Comparison of ENCODE assay signal across 52 mouse cellular contexts in the genomic region with DNA sequence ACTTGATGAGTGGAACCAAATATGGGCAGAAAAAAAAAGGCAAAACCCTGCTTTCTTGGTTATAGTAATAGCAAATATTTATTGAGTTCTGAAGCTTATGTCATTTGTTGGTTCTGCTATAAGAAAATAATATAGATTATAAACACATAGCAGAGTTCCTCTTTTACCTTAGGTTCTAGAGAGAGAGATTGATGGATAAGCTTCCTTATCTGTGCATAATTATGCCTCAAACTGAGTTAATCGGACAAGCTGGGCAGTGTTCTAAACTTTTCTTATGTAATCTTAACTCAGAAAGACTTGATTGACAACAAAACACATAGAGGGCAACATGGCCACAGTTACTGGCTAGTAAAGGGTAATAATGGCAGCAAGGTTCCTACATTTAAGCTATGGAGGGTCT. TPM values are rescaled to one million over a fixed set of nuclear protein-coding genes. Genes with fewer than 3 reads are reported as not detected.
"Had no signal": no experiment of that assay in that cellular context is flagged by ENCODE, and none has a peak within 500 bp of the region (broad histone marks: within the 10 kb centered on the region; RNA-seq: fewer than 3 reads in every experiment).

No protein-coding gene starts in this region.

- H3K9me3 ChIP-seq: heart, embryonic 10.5 days; heart, embryonic 12.5 days; heart, embryonic 13.5 days; heart, embryonic 15.5 days; hindbrain, embryonic 10.5 days; hindbrain, embryonic 12.5 days; hindbrain, embryonic 13.5 days; hindbrain, embryonic 15.5 days; intestine, embryonic 15.5 days; kidney, embryonic 15.5 days had no signal

- DNase-seq: heart, postnatal 10 days; heart, postnatal 14 days; heart, postnatal 36 days; heart, postnatal 4 days; kidney, adult 11 months; kidney, adult 18-20 months; kidney, adult 2 months; kidney, adult 8-10 months; kidney, adult 9 months; kidney, postnatal 10 days; kidney, postnatal 14 days; kidney, postnatal 25 days; kidney, postnatal 36 days; kidney, postnatal 4 days; layer of hippocampus, adult 9-11 months; layer of hippocampus, postnatal 36 days had no signal

- H3K9ac ChIP-seq: heart, embryonic 12.5 days; heart, embryonic 13.5 days; heart, embryonic 15.5 days; hindbrain, embryonic 12.5 days; hindbrain, embryonic 13.5 days; hindbrain, embryonic 14.5 days; hindbrain, embryonic 15.5 days; intestine, embryonic 15.5 days; kidney, embryonic 15.5 days had no signal

- H3K4me1 ChIP-seq: intestine, embryonic 15.5 days had no signal

- H3K27me3 ChIP-seq: heart, embryonic 12.5 days; heart, embryonic 13.5 days; heart, embryonic 15.5 days; hindbrain, embryonic 12.5 days; hindbrain, embryonic 13.5 days; hindbrain, embryonic 15.5 days; intestine, embryonic 15.5 days; kidney, embryonic 15.5 days had no signal

- H3K27ac ChIP-seq: heart, embryonic 10.5 days; heart, embryonic 13.5 days; heart, embryonic 15.5 days; hindbrain, embryonic 10.5 days; hindbrain, embryonic 12.5 days; hindbrain, embryonic 13.5 days; hindbrain, embryonic 14.5 days; hindbrain, embryonic 15.5 days; hindbrain, postnatal 0 days; intestine, embryonic 15.5 days; kidney, embryonic 15.5 days; kidney, postnatal 0 days; layer of hippocampus, adult 2 months; left cerebral cortex, adult 2 months had no signal

- H3K36me3 ChIP-seq: hindbrain, embryonic 12.5 days; hindbrain, embryonic 13.5 days; hindbrain, embryonic 15.5 days; intestine, embryonic 15.5 days; kidney, embryonic 15.5 days had no signal

- H3K4me3 ChIP-seq: heart, embryonic 10.5 days; heart, embryonic 12.5 days; heart, embryonic 13.5 days; heart, embryonic 15.5 days; hindbrain, embryonic 10.5 days; hindbrain, embryonic 12.5 days; hindbrain, embryonic 13.5 days; hindbrain, embryonic 15.5 days; intestine, embryonic 15.5 days; kidney, embryonic 15.5 days; layer of hippocampus, adult 2 months; left cerebral cortex, adult 2 months had no signal

RNA-seq across cellular contexts. Expression of a gene that starts 56.7 kb away (rescaled TPM):
- total RNA-seq: heart, postnatal 10 days; heart, postnatal 14 days; heart, postnatal 25 days; heart, postnatal 36 days; heart, postnatal 4 days; hematopoietic stem cell, adult 5-6 weeks; hindbrain, postnatal 0 days; layer of hippocampus, adult 18-20 months; layer of hippocampus, adult 2 months; layer of hippocampus, adult 8-10 months; layer of hippocampus, postnatal 10 days; layer of hippocampus, postnatal 14 days; layer of hippocampus, postnatal 25 days; layer of hippocampus, postnatal 36 days; left cerebral cortex, adult 18-20 months; left cerebral cortex, adult 2 months had no signal
- polyA plus RNA-seq: heart, embryonic 10.5 days; heart, embryonic 11.5 days; heart, embryonic 12.5 days; heart, embryonic 13.5 days; heart, embryonic 14.5 days; heart, embryonic 15.5 days; heart, embryonic 16.5 days; heart, postnatal 0 days; hindbrain, embryonic 10.5 days; hindbrain, embryonic 11.5 days; hindbrain, embryonic 12.5 days; hindbrain, embryonic 13.5 days; hindbrain, embryonic 14.5 days; hindbrain, embryonic 15.5 days; hindbrain, embryonic 16.5 days; hindbrain, postnatal 0 days; inflammation-experienced regulatory T-cells, adult 6 months; intestine, embryonic 14.5 days; intestine, embryonic 15.5 days; intestine, embryonic 16.5 days; intestine, postnatal 0 days; kidney, adult 2 months; kidney, embryonic 14.5 days; kidney, embryonic 15.5 days; kidney, embryonic 16.5 days; kidney, postnatal 0 days; large intestine, adult 2 months had no signal
